Mouse (Mus musculus): ENCODE measurements around the gene Zfp69.

Gene Zfp69

GRCm38 (mm10) chr4:120885208-120886120 lies 66.0 kb downstream of the Zfp69 start:
- peak; percentile 78 for DNase-seq

DNA sequence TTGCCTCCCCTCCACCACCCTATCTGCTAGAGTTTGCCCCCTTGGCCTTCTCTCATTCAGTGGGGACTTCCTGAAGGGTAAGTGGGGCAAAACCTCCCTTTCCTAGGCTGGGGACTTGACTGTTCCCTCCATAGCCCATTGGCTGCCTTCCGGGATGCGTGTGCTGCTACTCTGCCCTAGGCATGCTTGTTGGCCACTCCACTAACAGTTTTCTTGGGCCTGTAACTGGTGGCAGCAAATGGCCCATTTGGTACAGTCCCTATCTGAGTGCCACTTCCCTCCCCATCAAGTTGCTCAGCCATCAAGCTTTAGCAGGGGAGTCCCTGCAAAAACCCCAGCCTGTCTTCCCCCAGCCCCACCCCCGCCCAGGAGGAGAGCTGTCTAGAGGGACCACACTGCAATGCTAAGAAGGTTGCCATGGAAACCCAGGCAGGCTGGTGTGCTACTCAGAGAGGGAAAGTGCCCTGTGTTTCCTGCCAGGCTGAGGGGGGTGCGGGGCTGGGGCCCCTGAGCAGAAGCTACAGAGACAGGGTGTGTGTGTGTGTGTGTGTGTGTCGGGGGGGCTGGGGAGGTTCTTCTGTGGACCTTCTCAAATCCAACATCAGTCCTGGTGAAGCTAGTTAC lies 69.4 kb downstream of the Zfp69 start:
- no peak for DNase-seq

- DNase-seq, result no peak
These were observed 70.6 kb downstream of the Zfp69 start for GRCm38 (mm10) chr4:120880731-120881432.

Data from heart, adult 11 months (tissue).